ENCODE assay signal across 20 mouse cellular contexts in the genomic region with DNA sequence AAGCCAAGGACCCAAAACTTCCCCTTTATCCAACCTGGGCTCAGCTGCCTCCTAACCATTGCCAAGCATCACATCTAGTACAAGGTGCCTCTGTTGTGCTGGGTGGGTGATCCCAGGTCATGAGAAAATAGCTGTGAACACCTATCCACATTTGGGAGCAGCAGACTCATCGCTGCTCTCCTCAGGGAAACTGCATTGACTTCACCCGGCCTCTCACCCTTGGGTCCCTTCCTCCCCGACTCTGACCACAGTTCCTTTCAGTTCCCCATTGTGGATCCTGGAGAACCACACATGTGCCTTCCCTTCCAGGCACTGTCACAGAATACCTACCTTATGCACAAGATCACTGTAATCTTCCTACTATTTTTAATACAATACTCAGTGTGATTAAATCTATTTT. TPM values are rescaled to one million over a fixed set of nuclear protein-coding genes. Genes with fewer than 3 reads are reported as not detected.
DNase-seq lines count a peak whose midpoint lies in the region; ATAC-seq lines count a peak whose summit lies in the region.
"Had no signal": no experiment of that assay in that cellular context is flagged by ENCODE, and none has a peak within 500 bp of the region (broad histone marks: within the 10 kb centered on the region; RNA-seq: fewer than 3 reads in every experiment).

No protein-coding gene starts in this region.

- no peak overlapping the region for H3K27ac ChIP-seq in midbrain, embryonic 15.5 days
- H3K27ac ChIP-seq: forebrain, embryonic 12.5 days; hindbrain, embryonic 14.5 days; intestine, embryonic 15.5 days; neural tube, embryonic 13.5 days had no signal

- H3K9me3 ChIP-seq in midbrain, embryonic 15.5 days: no peaks in the 10 kb centered on the region
- H3K9me3 ChIP-seq: forebrain, embryonic 12.5 days; G1E; intestine, embryonic 15.5 days; neural tube, embryonic 13.5 days had no signal

- H3K4me2 ChIP-seq in midbrain, embryonic 15.5 days: no peak overlapping the region
- H3K4me2 ChIP-seq: forebrain, embryonic 12.5 days; heart, embryonic 11.5 days; hindbrain, embryonic 14.5 days; intestine, embryonic 15.5 days; neural tube, embryonic 13.5 days had no signal

- no peaks in the 10 kb centered on the region for H3K27me3 ChIP-seq in midbrain, embryonic 15.5 days (replicated peaks)
- H3K27me3 ChIP-seq: forebrain, embryonic 12.5 days; intestine, embryonic 15.5 days had no signal

- no peak overlapping the region for H3K4me3 ChIP-seq in midbrain, embryonic 15.5 days
- H3K4me3 ChIP-seq: forebrain, embryonic 12.5 days; intestine, embryonic 15.5 days; neural tube, embryonic 13.5 days had no signal

- 88% methylated on average over 3 of the region's 3 CpGs for WGBS in midbrain, embryonic 15.5 days

- ATAC-seq in megakaryocyte, adult 5-6 weeks (ENCODE audit: poor library complexity, severe bottlenecking): peak; percentile 53
- no peak for ATAC-seq in midbrain, embryonic 15.5 days (replicated peaks)
- ATAC-seq: intestine, embryonic 15.5 days had no signal

- H3K9ac ChIP-seq in midbrain, embryonic 15.5 days: no peak overlapping the region
- H3K9ac ChIP-seq: forebrain, embryonic 12.5 days; hindbrain, embryonic 14.5 days; intestine, embryonic 15.5 days; neural tube, embryonic 13.5 days had no signal

- H3K36me3 ChIP-seq in midbrain, embryonic 15.5 days (replicated peaks): no peaks in the 10 kb centered on the region
- H3K36me3 ChIP-seq: forebrain, embryonic 12.5 days; G1E; intestine, embryonic 15.5 days; neural tube, embryonic 13.5 days had no signal

- DNase-seq in kidney, adult 11 months: peak; percentile 43
- no peak for DNase-seq in kidney, postnatal 14 days
- DNase-seq in spleen, postnatal 36 days (ENCODE audit: low spot score in 2 of 2): peak; percentile 33 to 48
- no peak for DNase-seq in spleen, postnatal 14 days (ENCODE audit: low spot score in 2 of 2)
- no peak for DNase-seq in cerebellum, postnatal 14 days
- no peak for DNase-seq in adrenal gland, adult 2 months
- DNase-seq: cerebellum, adult 11 months; cerebellum, postnatal 25 days; gastrocnemius, postnatal 25 days; heart, postnatal 14 days; layer of hippocampus, postnatal 36 days; thymus, postnatal 25 days had no signal

- peaks cover 15% of the 10 kb centered on the region for H3K4me1 ChIP-seq in midbrain, embryonic 15.5 days

RNA-seq across cellular contexts. Expression of a gene that starts 2.9 kb away (rescaled TPM):
- 457 and 500 TPM in 2 replicates for total RNA-seq in megakaryocyte, adult 5-6 weeks (2015)
- total RNA-seq in megakaryocyte, adult 5-6 weeks (2017): 415 and 440 TPM in 2 replicates
- 27.9 and 32.1 TPM in 2 replicates for polyA plus RNA-seq in midbrain, embryonic 15.5 days (2015; fragmentation: Nextera tagmentation; extraction: Ambion mirVana)
- 10 to 100 TPM; 18.3 to 22.9 TPM for total RNA-seq in adrenal gland, adult 2 months (2021)
- 7.4 and 13.2 TPM in 2 replicates for polyA plus RNA-seq in adrenal gland, adult 2 months (2012; rRNA removed)

Comparison
In these comparisons a context has a peak if more than half of its experiments do, and no peak if none do; other contexts are left out.
1. DNase-seq: peak in kidney, adult 11 months (single experiment) and spleen, postnatal 36 days (2 of 2); none in kidney, postnatal 14 days (single experiment), spleen, postnatal 14 days (0 of 2), cerebellum, postnatal 14 days (0 of 2) and adrenal gland, adult 2 months (single experiment).
2. RNA of a gene that starts 2.9 kb away (total RNA-seq): 415 to 500 TPM in megakaryocyte, adult 5-6 weeks; 18.3 to 22.9 TPM in adrenal gland, adult 2 months; every median in the first group is over 10 times any median in the second.